Mouse (Mus musculus): ENCODE results near the gene Spon2.

DNA sequence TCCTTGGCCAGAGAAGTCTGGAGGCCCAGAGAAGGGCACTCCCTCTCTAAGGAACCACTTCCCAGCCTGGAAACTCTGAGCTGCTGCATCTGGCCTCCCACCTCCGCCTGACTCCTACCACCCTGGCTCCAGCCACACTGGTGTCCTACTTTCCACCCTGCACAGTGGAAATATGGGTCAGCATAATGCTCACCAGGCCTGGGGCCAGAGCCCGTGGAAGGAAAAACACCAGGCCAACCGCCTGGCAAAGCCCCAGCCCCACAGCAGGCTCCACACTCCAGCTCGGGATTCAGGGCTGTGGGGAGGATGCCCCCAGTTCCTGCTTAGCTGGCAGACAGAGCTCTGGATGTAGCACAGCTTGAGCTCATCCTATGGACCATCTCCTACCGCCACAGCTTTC, 10.2 kb upstream of the Spon2 start:
- TF ChIP-seq CTCF (IDR thresholded peaks at IDR 0.05; ENCODE audit: control insufficient read depth, insufficient read depth, low read length), result no peak
- TF ChIP-seq POLR2A (IDR thresholded peaks at IDR 0.05; ENCODE audit: borderline replicate concordance, control insufficient read depth, low read depth, low read length), result no peak
